Mouse (Mus musculus) small intestine, adult 2 months (tissue): ENCODE measurements at regions not wholly inside any gene's neighbourhood (a gene's known extent, or its start where the extent isn't known, plus 50 kb on each side); places are given as distances from the start of the nearest gene placed in this dataset.

Experiments used
- H3K27ac ChIP-seq: fragments of 200-500 bp; 2 replicates; pipeline ENCODE4 v1.5.1; 2012; ENCODE audit warnings: low read depth, low read length, control low read depth, inconsistent platforms; ENCODE audit not compliant: insufficient read depth
- H3K27me3 ChIP-seq: fragments of 200-500 bp; 2 replicates; pipeline ENCODE4 v1.6.1; 2012; ENCODE audit warnings: mild to moderate bottlenecking, moderate library complexity, low read length, inconsistent platforms; ENCODE audit not compliant: control insufficient read depth, insufficient read depth
- H3K36me3 ChIP-seq: fragments of 200-500 bp; 2 replicates; pipeline ENCODE4 v1.6.1; 2012; ENCODE audit warnings: mild to moderate bottlenecking, low read length, control low read depth, inconsistent platforms; ENCODE audit not compliant: control insufficient read depth, insufficient read depth
- H3K4me1 ChIP-seq: fragments of 200-500 bp; 2 replicates; pipeline ENCODE4 v1.6.1; 2012; ENCODE audit warnings: low read length, inconsistent platforms, mixed read lengths; ENCODE audit not compliant: control insufficient read depth, insufficient read depth, insufficient read length
- H3K4me3 ChIP-seq: fragments of 200-500 bp; 2 replicates; pipeline ENCODE4 v1.5.1; 2012; ENCODE audit warnings: low read depth, mild to moderate bottlenecking, control low read depth, inconsistent platforms, low read length, moderate library complexity
- CTCF ChIP-seq: fragments of 200-500 bp; IDR thresholded peaks from 2 replicates; pipeline ENCODE4 v1.5.1; 2012; ENCODE audit warnings: low read depth, mild to moderate bottlenecking, control low read depth, inconsistent platforms, low read length, moderate library complexity, mixed read lengths; ENCODE audit not compliant: insufficient replicate concordance, insufficient read length; ENCODE audit errors: extremely low read depth
- POLR2A ChIP-seq: fragments of 200-500 bp; IDR thresholded peaks from 2 replicates; pipeline ENCODE4 v1.6.1; 2012; ENCODE audit warnings: low read depth, mild to moderate bottlenecking, control low read depth, inconsistent platforms, low read length, moderate library complexity
- WGBS: fragments of 180-500 bp; shearing (Covaris S2); methylation state at CpG from one replicate; pipeline ENCODE4 v1.1.7; 2018; 5-methylcytosine and 5-hydroxymethylcytosine counted together

GRCm38 (mm10) chr1:52305679-52306632, 72.9 kb upstream of the Gls start:
- H3K27ac ChIP-seq: no peak overlapping the region
- no peaks in the 10 kb centered on the region for H3K27me3 ChIP-seq
- 88% methylated on average over 18 of the region's 18 CpGs for WGBS
- H3K4me1 ChIP-seq: no peaks in the 10 kb centered on the region
- no peak overlapping the region for H3K4me3 ChIP-seq
- H3K36me3 ChIP-seq: no peaks in the 10 kb centered on the region
- TF ChIP-seq CTCF (no peak), POLR2A (no peak)

GRCm38 (mm10) chr1:52302557-52302956, 69.5 kb upstream of the Gls start:
- Histone ChIP-seq H3K27me3 (no peaks in the 10 kb centered on the region), H3K36me3 (no peaks in the 10 kb centered on the region), H3K27ac (no peak overlapping the region), H3K4me3 (no peak overlapping the region), H3K4me1 (peaks cover 6% of the 10 kb centered on the region; the same call in 1 of the 2 replicates)
- 3% methylated on average over 6 of the region's 6 CpGs for WGBS
- TF ChIP-seq CTCF (peak; percentile 82; the same call in 1 of the 2 replicates), POLR2A (no peak)

GRCm38 (mm10) chr1:52301266-52301665, 68.2 kb upstream of the Gls start:
- TF ChIP-seq CTCF: peak; percentile 72; the same call in 1 of the 2 replicates
- TF ChIP-seq POLR2A: no peak
- no peaks in the 10 kb centered on the region for H3K27me3 ChIP-seq
- no peak overlapping the region for H3K27ac ChIP-seq
- no peak overlapping the region for H3K4me3 ChIP-seq
- 76% methylated on average over 2 of the region's 2 CpGs for WGBS
- H3K4me1 ChIP-seq: peaks cover 7% of the 10 kb centered on the region; the same call in 1 of the 2 replicates
- no peaks in the 10 kb centered on the region for H3K36me3 ChIP-seq

- Histone ChIP-seq H3K4me3 (no peak overlapping the region), H3K36me3 (no peaks in the 10 kb centered on the region), H3K4me1 (peaks cover 17% of the 10 kb centered on the region), H3K27ac (no peak overlapping the region), H3K27me3 (no peaks in the 10 kb centered on the region)
- TF ChIP-seq CTCF (no peak), POLR2A (no peak)
- 79% methylated on average over 7 of the region's 7 CpGs for WGBS
Measured at GRCm38 (mm10) chr1:52299559-52299958, 66.5 kb upstream of the Gls start.

- TF ChIP-seq CTCF: no peak
- TF ChIP-seq POLR2A: no peak
- 42% methylated on average over 5 of the region's 5 CpGs for WGBS
- Histone ChIP-seq H3K27ac (0 out of 2 replicates have a peak overlapping the region, but pooled peaks have one; percentile 17), H3K27me3 (no peaks in the 10 kb centered on the region), H3K4me3 (no peak overlapping the region), H3K36me3 (no peaks in the 10 kb centered on the region), H3K4me1 (peaks cover 21% of the 10 kb centered on the region)
Measured at GRCm38 (mm10) chr1:52298336-52298735, 65.3 kb upstream of the Gls start.

- H3K27me3 ChIP-seq: no peaks in the 10 kb centered on the region
- no peak overlapping the region for H3K4me3 ChIP-seq
- no peak for TF ChIP-seq CTCF
- no peak for TF ChIP-seq POLR2A
- 41% methylated on average over 2 of the region's 2 CpGs for WGBS
- H3K36me3 ChIP-seq: no peaks in the 10 kb centered on the region
- peak overlapping the region; percentile 51; the same call in 1 of the 2 replicates for H3K27ac ChIP-seq
- peaks cover 26% of the 10 kb centered on the region for H3K4me1 ChIP-seq
Measured at GRCm38 (mm10) chr1:52296178-52296577, 63.1 kb upstream of the Gls start.

- H3K27me3 ChIP-seq: no peaks in the 10 kb centered on the region
- H3K4me1 ChIP-seq: peaks cover 26% of the 10 kb centered on the region
- no peak overlapping the region for H3K27ac ChIP-seq
- H3K4me3 ChIP-seq: no peak overlapping the region
- WGBS: 19% methylated on average over 2 of the region's 2 CpGs
- no peak for TF ChIP-seq CTCF
- no peak for TF ChIP-seq POLR2A
- H3K36me3 ChIP-seq: no peaks in the 10 kb centered on the region
Measured at GRCm38 (mm10) chr1:52294521-52294920, 61.5 kb upstream of the Gls start.
